Mouse (Mus musculus): ENCODE data around the gene Ccdc173.

GRCm38 (mm10) chr2:69816575-69816974 lies 27.2 kb upstream of the Ccdc173 start:
- TF ChIP-seq MAX (IDR thresholded peaks at IDR 0.05; ENCODE audit: low read length) (no peak), EP300 (IDR thresholded peaks at IDR 0.05; ENCODE audit: low read length) (no peak), E2F4 (IDR thresholded peaks at IDR 0.05; ENCODE audit: insufficient replicate concordance, low read depth, low read length) (no peak), KAT2A (IDR thresholded peaks at IDR 0.05; ENCODE audit: insufficient replicate concordance, low read length) (no peak), CHD1 (IDR thresholded peaks at IDR 0.05; ENCODE audit: low read depth, low read length) (no peak), CTCF (conservative IDR thresholded peaks at IDR 0.05 in 1 of 2, IDR thresholded peaks at IDR 0.05 in 1 of 2; ENCODE audit: low read depth in 2 of 2, low read length in 2 of 2) (no peak), POLR2A (IDR thresholded peaks at IDR 0.05; ENCODE audit: low read depth, low read length) (no peak), MYC (IDR thresholded peaks at IDR 0.05; ENCODE audit: low read depth, low read length) (no peak), USF1 (IDR thresholded peaks at IDR 0.05; ENCODE audit: low read depth, low read length) (no peak), CHD2 (IDR thresholded peaks at IDR 0.05; ENCODE audit: low read length) (no peak), BHLHE40 (IDR thresholded peaks at IDR 0.05; ENCODE audit: low read depth, low read length) (no peak)

Measured in CH12.LX (cell line).